Mouse (Mus musculus) embryo, embryonic 11 days (tissue): Measurements from ENCODE around the gene Gm5936.
"Not testable (repeated sequence)": the region's sequence is repeated elsewhere in the genome, so short reads cannot be mapped to it uniquely, and the experiment has no call there.

Experiments
- DNase-seq: peaks from one replicate; pipeline ENCODE4 v3.0.0-alpha.2; 2015

The Gm5936 gene

DNA sequence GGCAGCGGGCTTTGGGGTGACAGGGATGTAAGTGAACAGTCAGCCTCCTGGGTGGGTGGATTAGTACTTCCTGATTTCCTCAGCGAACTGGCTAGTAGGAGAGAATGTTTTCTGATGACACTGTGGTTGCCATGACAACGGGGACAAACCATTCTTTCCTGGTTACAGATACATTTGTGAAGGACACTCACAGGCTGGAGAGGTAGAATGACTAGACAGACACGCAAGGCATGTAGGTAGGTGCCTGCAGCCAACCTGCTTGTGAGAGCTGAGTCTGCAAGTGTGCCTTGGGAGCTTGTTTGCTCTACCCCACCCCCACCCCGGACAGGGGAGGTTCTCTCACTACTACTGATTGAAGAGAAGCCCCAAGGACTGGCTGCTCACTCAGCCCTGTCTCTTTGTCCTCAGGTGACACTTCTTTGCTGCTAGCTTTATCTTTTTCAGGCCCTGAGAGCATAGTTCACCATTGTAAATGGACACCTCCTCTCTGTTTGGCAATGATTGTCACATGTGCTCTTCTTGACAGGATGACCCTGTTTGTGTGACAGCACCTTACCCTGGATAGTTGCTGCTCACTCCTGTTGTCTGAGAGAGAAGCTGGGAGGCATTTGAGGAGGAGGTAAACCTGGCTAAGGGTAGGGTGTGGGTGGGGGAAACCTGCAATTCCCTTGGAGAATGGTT, at the start of gene Gm5936:
Gene Gm5936 (plus strand): TSS at position 355 of the 681 bp plus-strand sequence.
- DNase-seq, result not testable (repeated sequence)

DNA sequence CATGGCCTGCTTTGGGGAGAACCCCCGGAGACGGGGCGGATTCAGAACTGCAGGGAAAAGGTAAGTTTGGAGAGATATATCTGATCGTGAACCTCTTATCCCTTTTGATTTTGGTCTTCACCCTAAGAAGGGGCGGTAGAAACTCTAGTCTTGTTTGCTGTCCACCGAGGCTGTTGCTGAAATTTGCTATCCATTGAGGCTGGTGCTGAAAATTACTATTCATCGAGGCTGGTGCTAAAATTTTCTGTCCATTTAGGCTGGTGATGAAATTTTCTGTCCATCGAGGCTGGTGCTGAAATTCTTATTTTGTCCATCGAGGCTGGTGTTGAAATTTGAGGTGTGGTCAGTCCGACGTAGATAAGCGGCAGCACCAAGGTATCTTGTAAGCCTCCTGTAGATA, 19.1 kb downstream of the Gm5936 start:
- peak; percentile 12 for DNase-seq

DNA sequence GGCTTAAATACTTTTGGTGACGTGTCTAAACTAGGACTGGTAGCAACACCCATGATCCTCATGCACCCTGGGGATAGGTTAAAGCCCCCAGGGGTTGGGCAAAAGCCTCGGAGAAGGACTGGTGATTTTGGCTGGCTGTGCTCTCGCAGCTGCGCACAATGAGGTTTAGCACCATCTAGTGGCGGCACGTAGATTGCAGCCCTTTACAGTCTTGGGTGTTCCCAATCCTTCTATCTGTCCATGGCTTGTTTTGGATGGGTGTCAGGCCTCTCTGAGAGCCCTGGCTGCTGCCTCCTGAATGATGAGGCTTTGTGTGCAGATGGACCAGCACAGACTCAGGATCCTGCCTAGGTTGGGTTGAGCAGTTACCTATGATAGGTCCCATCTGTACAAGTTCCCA, 43.1 kb downstream of the Gm5936 start:
- not testable (repeated sequence) for DNase-seq
